Mouse (Mus musculus) heart, embryonic 14.5 days (tissue): ENCODE results near the gene Rprd1b. TPM values are rescaled to one million over a fixed set of nuclear protein-coding genes. Genes with fewer than 3 reads are reported as not detected.
A peak's percentile ranks its signal among the peaks of the same experiment; 100 is the strongest.

ENCODE experiments used
- ATAC-seq: fragments of 200-750 bp; cut with Nextera tagmentation; 2 replicates; pipeline ENCODE4 v1.8.0; 2017; ENCODE audit warnings: low read depth, moderate TSS enrichment; ENCODE audit not compliant: insufficient number of reproducible peaks, insufficient read depth, low FRiP score
- H3K27ac ChIP-seq, 2 experiments: fragments of 200-500 bp in 1 of 2; fragments of 300-500 bp in 1 of 2; sonication (generic) in 1 of 2; replicated peaks in 1 of 2; 2 replicates each; pipeline ENCODE4 v1.5.1; 2012 to 2014; ENCODE audit warnings: low read depth in 2 of 2, low read length in 2 of 2, control low read depth in 1 of 2, mild to moderate bottlenecking in 1 of 2, mixed read lengths in 1 of 2; ENCODE audit not compliant: control insufficient read depth in 1 of 2, insufficient read depth in 1 of 2
- H3K27me3 ChIP-seq: fragments of 300-500 bp; sonication (generic); 2 replicates; pipeline ENCODE4 v1.6.1; 2014; ENCODE audit warnings: mild to moderate bottlenecking, low read length, control low read depth; ENCODE audit not compliant: control insufficient read depth, insufficient read depth
- H3K36me3 ChIP-seq: fragments of 300-500 bp; sonication (generic); 2 replicates; pipeline ENCODE4 v1.6.1; 2014; ENCODE audit warnings: mild to moderate bottlenecking, control low read depth, low read length, mixed read lengths; ENCODE audit not compliant: control insufficient read depth, insufficient read depth
- H3K4me1 ChIP-seq, 2 experiments: fragments of 200-500 bp in 1 of 2; fragments of 300-500 bp in 1 of 2; sonication (generic) in 1 of 2; 2 replicates each; pipeline ENCODE4 v1.6.1; 2012 to 2014; ENCODE audit warnings: low read length in 2 of 2, control low read depth in 1 of 2, mixed read lengths in 1 of 2; ENCODE audit not compliant: control insufficient read depth in 2 of 2, insufficient read depth in 2 of 2
- H3K4me2 ChIP-seq: fragments of 300-500 bp; sonication (generic); 2 replicates; pipeline ENCODE4 v1.6.1; 2014; ENCODE audit warnings: mild to moderate bottlenecking, low read length
- H3K4me3 ChIP-seq, 2 experiments: fragments of 200-500 bp in 1 of 2; fragments of 300-500 bp in 1 of 2; sonication (generic) in 1 of 2; 2 replicates each; pipeline ENCODE4 v1.5.1; 2012 to 2014; ENCODE audit warnings: low read length in 2 of 2, mild to moderate bottlenecking in 2 of 2, control low read depth in 1 of 2, low read depth in 1 of 2, moderate library complexity in 1 of 2; ENCODE audit not compliant: control insufficient read depth in 1 of 2, insufficient read depth in 1 of 2
- H3K9ac ChIP-seq: fragments of 300-500 bp; sonication (generic); 2 replicates; pipeline ENCODE4 v1.6.1; 2014; ENCODE audit warnings: mild to moderate bottlenecking, low read length
- H3K9me3 ChIP-seq: fragments of 300-500 bp; sonication (generic); 2 replicates; pipeline ENCODE4 v1.6.1; 2016; ENCODE audit warnings: low read length, control low read depth; ENCODE audit not compliant: control insufficient read depth
- WGBS: fragments of 180-500 bp; shearing (Covaris S2); extraction: QIAGEN DNeasy Blood & Tissue Kit; methylation state at CpG from one replicate; pipeline ENCODE4 v1.1.7; 2014; 5-methylcytosine and 5-hydroxymethylcytosine counted together
- polyA plus RNA-seq: library from polyadenylated mRNA; unstranded; fragments of >200 nt; fragmentation: Nextera tagmentation; extraction: Ambion mirVana; gene quantifications from 2 replicates; pipeline ENCODE4 v1.2.1, GENCODE M21; 2014

The Rprd1b gene
- polyA plus RNA-seq, 1 experiment from 2014 or later, result 28.4 TPM

- 84% methylated on average over 7 of the region's 7 CpGs for WGBS
- Histone ChIP-seq H3K27me3 (no peaks in the 10 kb centered on the region), H3K4me2 (no peak overlapping the region), H3K36me3 (peaks cover 39% of the 10 kb centered on the region), H3K4me3 (no peak overlapping the region), H3K27ac (no peak overlapping the region), H3K4me1 (peaks cover 2 to 7% of the 10 kb centered on the region in 2 experiments; a peak in 2 of 4 replicates), H3K9ac (no peak overlapping the region), H3K9me3 (no peaks in the 10 kb centered on the region)
- ATAC-seq, result no peak
These were observed 50.7 kb downstream of the Rprd1b start for GRCm38 (mm10) chr2:158078971-158079370.

DNA sequence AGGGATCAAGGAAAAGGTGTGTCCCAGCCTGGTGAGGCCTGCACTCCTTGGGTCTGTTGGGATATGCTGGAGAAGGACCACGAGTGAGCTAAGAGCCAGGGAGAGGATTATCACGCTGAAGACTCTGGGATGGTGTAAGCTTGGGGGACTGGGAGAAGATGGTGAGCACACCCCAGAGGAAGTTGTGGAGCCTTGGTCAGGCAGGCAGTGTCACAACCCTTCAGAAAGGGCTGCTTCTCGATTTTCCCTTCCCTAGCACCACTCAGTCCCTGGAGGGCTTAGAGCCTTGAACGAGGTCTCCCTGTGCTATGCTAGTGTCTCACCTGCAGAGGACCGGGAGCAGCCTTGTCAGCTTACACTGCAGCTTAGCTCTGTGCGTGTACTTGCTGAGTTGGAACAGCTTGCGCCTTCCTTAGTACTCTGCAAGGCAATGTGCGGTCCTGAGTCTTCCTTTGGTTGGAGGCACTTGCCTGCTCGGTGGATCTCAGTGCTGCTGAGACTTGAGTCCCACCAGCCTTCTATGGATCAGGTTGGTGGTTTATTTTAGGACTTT lies 51.6 kb downstream of the Rprd1b start:
- H3K27ac ChIP-seq, result no peak overlapping the region
- WGBS, result 52% methylated on average over 9 of the region's 9 CpGs
- peaks cover 2 to 7% of the 10 kb centered on the region in 2 experiments; a peak in 2 of 4 replicates for H3K4me1 ChIP-seq
- ATAC-seq, result peak; percentile 31; the same call in 1 of the 2 replicates
- no peaks in the 10 kb centered on the region for H3K27me3 ChIP-seq
- no peaks in the 10 kb centered on the region for H3K9me3 ChIP-seq
- no peak overlapping the region for H3K4me3 ChIP-seq
- no peak overlapping the region for H3K9ac ChIP-seq
- peaks cover 31% of the 10 kb centered on the region for H3K36me3 ChIP-seq
- H3K4me2 ChIP-seq, result no peak overlapping the region

DNA sequence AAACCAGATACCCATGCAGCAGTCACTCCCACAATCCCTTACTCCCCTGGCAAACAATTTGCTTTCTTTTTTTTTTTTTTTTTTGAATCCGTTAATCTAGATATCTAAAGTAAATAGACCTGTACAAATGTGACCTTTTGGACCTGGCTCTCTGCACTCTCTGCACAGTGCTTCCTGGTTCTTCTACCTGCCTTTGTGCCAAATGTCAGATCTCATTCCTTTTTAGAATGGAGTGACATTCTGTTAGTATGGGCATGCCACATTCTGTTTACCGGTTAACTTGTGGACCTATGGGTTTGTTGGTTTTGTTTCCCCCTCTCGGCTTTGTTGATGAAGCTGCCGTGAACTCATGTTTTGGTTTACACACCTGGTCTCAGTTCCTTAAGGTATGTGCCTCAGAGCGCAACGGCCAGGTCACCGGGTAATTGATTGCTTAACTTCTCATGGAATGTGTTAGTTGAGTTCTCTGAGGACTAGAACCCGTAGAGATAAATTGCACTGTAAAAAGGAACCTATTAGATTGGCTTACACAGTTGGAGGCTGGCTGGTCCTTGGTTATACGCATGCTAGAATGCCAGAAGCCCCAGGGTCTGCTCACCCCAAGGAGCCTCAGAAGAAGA lies 52.4 kb downstream of the Rprd1b start:
- no peak overlapping the region for H3K9ac ChIP-seq
- no peak overlapping the region for H3K4me2 ChIP-seq
- H3K27me3 ChIP-seq, result no peaks in the 10 kb centered on the region
- peaks cover 2 to 7% of the 10 kb centered on the region in 2 experiments; a peak in 2 of 4 replicates for H3K4me1 ChIP-seq
- H3K36me3 ChIP-seq, result peaks cover 23% of the 10 kb centered on the region
- H3K27ac ChIP-seq, result no peak overlapping the region
- ATAC-seq, result no peak
- H3K4me3 ChIP-seq, result no peak overlapping the region
- 86% methylated on average over 9 of the region's 9 CpGs for WGBS
- H3K9me3 ChIP-seq, result no peaks in the 10 kb centered on the region

DNA sequence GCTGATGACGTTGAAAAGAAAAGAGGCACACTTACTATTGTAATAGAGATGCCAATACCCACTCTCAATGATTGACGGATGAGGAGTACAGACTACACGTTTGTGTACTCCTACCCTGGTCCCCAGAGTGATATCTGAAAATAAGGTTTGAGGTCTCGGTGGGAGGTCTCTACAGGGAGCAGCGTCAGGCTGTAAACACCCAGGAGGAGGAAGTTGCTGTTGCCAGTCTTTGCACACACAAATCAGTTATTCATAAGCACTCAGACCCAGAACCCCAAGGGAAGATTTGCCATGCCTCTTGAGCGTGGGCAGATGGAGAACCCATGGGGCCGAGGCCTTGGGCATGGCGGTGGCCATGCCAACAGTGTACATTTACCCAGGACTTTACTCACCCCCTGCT lies 56.2 kb downstream of the Rprd1b start:
- no peaks in the 10 kb centered on the region for H3K27me3 ChIP-seq
- no peak for ATAC-seq
- no peak overlapping the region for H3K4me2 ChIP-seq
- H3K4me1 ChIP-seq, result peaks cover 4 to 7% of the 10 kb centered on the region in 2 experiments; a peak in 2 of 4 replicates
- H3K9me3 ChIP-seq, result no peaks in the 10 kb centered on the region
- H3K27ac ChIP-seq, result no peak overlapping the region
- H3K9ac ChIP-seq, result no peak overlapping the region
- H3K36me3 ChIP-seq, result no peaks in the 10 kb centered on the region
- 72% methylated on average over 8 of the region's 8 CpGs for WGBS
- H3K4me3 ChIP-seq, result no peak overlapping the region

DNA sequence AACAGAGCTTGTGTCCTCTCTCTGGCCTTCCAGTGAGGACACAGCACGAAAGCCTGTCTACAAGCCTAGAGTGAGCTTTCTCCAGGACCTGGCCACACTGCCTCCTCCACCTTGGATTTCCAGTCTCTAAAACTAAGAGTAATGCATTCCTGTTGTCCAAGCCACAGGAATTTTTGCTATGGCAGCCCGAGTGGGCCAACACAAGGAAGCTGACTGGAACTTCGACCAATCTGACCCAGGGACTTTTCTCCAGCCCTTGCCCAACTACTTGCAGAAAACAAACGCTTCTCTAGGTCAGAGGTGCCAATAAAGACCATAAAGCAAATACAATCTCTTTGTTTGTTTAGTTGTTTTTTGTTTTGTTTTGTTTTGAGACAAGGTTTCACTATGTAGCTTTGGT lies 61.8 kb downstream of the Rprd1b start:
- Histone ChIP-seq H3K4me3 (no peak overlapping the region), H3K4me2 (no peak overlapping the region), H3K27me3 (no peaks in the 10 kb centered on the region), H3K9ac (no peak overlapping the region), H3K9me3 (no peaks in the 10 kb centered on the region), H3K36me3 (no peaks in the 10 kb centered on the region), H3K4me1 (peaks cover 16 to 17% of the 10 kb centered on the region in 2 experiments), H3K27ac (no peak overlapping the region)
- WGBS, result 87% methylated on average over 4 of the region's 4 CpGs
- no peak for ATAC-seq

DNA sequence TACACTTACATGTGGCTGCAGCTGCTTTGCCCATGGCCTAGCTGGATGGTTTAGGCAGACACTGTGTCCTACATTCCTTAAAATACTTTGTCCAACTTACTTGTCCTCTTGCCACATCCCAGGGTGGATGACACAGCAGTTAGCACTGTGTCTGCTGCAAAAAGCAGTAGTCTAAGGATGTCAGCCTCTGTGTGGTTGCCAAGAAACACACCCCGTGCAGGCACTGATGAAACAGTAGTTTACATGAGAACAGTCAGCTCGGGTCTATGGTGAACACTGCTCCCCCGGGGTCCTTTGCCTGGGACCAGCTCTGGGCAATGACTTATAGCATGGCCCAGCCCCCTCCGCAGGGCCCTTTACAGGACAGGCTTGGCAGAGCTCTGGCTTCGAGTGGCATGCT lies 65.0 kb downstream of the Rprd1b start:
- H3K9ac ChIP-seq, result no peak overlapping the region
- no peak for ATAC-seq
- no peak overlapping the region for H3K4me3 ChIP-seq
- H3K4me1 ChIP-seq, result peaks cover 16 to 22% of the 10 kb centered on the region in 2 experiments
- H3K36me3 ChIP-seq, result no peaks in the 10 kb centered on the region
- WGBS, result 59% methylated on average over 5 of the region's 5 CpGs
- H3K27me3 ChIP-seq, result no peaks in the 10 kb centered on the region
- no peaks in the 10 kb centered on the region for H3K9me3 ChIP-seq
- no peak overlapping the region for H3K4me2 ChIP-seq
- H3K27ac ChIP-seq, result no peak overlapping the region

- Histone ChIP-seq H3K36me3 (no peaks in the 10 kb centered on the region), H3K9me3 (no peaks in the 10 kb centered on the region), H3K9ac (no peak overlapping the region), H3K4me1 (peaks cover 16 to 22% of the 10 kb centered on the region in 2 experiments), H3K4me2 (no peak overlapping the region), H3K27ac (peak overlapping the region; percentile 35 to 41; a peak in 1 of 4 replicates), H3K4me3 (0 out of 4 replicates have a peak overlapping the region, but pooled peaks of 1 of the 2 experiments have one; percentile 4), H3K27me3 (no peaks in the 10 kb centered on the region)
- ATAC-seq, result no peak
- WGBS, result 78% methylated on average over 7 of the region's 7 CpGs
These were observed 66.0 kb downstream of the Rprd1b start for GRCm38 (mm10) chr2:158094300-158094699.
